Mouse (Mus musculus) adrenal gland, postnatal 25 days (tissue): Measurements from ENCODE around the gene Gnai2. TPM values are rescaled to one million over a fixed set of nuclear protein-coding genes. Genes with fewer than 3 reads are reported as not detected.

Source experiments
- DNase-seq: peaks from one replicate; pipeline ENCODE4 v3.0.0; 2021; ENCODE audit warnings: mixed read lengths
- long read RNA-seq: library from polyadenylated mRNA; stranded (forward); transcript quantifications from one replicate; pipeline ENCODE4 v2.0.0, GENCODE M21; 2021
- total RNA-seq: library from RNA; stranded (reverse); gene quantifications from 2 replicates; pipeline ENCODE4 v1.2.3, GENCODE M21; 2021

Gnai2 gene
- total RNA-seq = 202 and 238 TPM in 2 replicates
- long read RNA-seq, transcript Gnai2-202 (9 exons, 1,777 nt) = minor isoform, 35 of 225 reads
- long read RNA-seq, transcript Gnai2-206 (2 exons, 595 nt) = minor isoform, 12 of 225 reads
- long read RNA-seq, transcript Gnai2-201 (9 exons, 2,215 nt) = major isoform, 136 of 225 reads
- long read RNA-seq, partial matches to known transcripts = 30 of 225 reads
- long read RNA-seq, other reads (novel, unspliced or antisense) = 12 of 225 reads

DNA sequence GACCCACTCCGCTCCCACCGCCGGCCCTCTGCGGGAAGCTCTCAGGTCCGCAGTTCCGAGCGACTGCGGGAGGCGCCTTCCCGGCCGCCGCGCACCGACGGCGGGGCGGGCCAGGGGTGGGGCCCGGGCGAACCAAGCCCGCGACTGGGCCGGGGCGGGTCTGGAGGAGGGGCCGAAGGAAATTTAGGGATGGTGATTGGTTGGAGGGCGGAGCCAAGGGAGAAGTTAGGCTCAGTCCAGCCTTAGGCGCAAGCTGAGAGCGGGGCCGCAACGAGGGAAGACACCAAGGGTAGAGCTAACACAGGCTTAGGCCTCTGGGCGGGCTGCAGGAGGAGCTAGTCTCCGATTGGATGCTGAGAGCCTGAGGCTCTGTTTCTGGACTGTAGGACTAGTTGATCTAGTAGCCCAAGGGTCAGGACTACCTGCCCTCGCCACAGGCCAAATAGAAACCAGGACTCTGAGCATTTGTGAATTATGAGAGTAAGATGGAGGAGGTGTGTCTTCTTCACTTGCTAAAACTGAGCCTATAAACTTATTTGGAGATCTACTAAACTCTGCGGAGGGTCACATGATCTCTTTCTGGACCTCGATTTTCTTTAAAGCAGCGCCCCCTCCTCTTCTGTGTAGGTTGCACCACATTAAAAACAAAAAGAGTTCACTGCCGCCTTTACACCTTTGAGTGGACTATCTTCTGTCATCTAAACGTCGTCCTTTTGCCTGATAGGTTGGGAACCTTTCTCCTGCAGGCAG is at the start of gene Gnai2:
Gnai2 (minus strand) TSS at position 89 of the 750 bp plus-strand sequence.
- peak; percentile 96 for DNase-seq

DNA sequence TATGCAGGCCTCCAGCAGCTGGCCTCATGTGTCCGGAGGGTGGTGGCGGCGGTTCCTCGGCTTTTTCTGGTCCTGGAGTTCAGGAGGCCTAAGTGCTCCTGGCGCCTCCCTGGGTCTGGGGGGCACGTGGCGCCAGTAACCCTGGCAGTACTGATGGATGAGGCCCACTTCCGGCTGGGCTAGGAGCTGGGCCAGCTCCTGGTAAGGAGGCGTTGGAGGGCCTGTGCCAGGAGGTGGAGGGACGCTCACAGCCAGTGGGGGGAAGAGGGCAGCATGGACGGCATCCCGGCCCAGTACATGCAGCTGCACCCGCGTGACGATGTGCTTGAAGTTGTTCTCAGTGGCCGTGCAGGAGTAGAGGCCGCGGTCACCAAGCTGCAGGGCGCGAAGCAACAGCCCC is 47.2 kb upstream of the Gnai2 start:
- no peak for DNase-seq

DNA sequence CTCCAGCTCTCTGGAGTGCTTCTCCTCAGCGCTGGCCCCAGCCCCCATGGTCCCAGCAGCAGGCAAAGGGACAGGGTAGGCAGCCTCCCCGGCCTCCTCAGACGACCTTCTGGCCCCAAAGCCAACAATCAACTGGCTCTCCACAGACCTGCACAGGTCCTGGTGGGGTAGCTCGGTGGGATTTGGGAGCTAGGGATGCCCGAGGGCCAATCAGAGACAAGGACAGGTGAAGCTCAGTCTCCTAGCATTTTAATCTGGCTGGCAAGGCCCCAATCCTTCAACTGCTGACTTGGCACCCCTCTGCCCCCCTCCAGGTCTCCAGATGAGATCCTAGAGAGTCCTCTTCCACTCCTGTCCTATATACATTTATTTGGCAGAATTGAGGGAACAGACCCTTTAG is 44.3 kb upstream of the Gnai2 start, which contains the start of gene Gnat1:
Gnat1 (minus strand) TSS at position 212 of the 400 bp plus-strand sequence.
- no peak for DNase-seq

DNA sequence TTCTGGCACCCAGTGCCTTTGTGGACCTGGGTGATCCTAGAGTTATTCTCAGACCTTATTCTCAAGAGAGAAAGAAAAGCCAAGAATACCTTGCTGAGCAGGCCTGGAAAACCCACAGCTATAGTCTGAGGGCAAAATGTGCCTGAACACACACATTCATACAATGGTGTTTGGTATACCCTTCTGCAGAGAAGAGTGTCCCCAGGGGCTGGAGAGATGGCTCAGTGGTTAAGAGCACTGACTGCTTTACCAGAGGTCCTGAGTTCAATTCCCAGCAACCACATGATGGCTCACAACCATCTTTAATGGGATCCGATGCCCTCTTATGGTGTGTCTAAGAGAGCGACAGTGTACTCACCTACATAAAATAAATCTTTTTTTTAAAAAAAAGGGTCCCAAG is 43.7 kb upstream of the Gnai2 start:
- DNase-seq = no peak

DNA sequence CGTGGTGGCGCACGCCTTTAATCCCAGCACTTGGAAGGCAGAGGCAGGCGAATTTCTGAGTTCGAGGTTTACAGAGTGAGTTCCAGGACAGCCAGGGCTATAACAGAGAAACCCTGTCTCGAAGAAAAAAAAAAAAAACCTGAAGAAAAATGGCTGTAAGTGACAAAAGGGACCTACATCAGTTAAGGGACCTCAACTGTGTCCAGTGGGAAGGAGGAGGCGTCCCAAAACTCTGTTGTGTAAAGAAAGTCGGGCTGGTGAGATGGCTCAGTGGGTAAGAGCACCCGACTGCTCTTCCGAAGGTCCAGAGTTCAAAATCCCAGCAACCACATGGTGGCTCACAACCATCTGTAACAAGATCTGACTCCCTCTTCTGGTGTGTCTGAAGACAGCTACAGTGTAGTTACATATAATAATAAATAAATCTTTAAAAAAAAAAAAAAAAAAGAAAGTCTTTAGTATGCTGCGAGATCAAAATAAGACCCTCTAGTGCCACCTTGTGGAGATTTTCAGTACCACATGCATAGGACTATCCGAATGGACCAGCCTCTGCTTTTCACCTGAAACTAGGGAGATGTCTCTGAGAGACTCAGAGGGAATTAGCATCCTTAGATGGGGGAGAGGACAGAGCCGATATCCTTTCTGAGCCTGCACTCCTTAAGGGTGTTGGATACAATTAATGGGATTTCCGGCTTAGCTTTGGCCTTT is 42.8 kb upstream of the Gnai2 start:
- peak; percentile 39 for DNase-seq

DNA sequence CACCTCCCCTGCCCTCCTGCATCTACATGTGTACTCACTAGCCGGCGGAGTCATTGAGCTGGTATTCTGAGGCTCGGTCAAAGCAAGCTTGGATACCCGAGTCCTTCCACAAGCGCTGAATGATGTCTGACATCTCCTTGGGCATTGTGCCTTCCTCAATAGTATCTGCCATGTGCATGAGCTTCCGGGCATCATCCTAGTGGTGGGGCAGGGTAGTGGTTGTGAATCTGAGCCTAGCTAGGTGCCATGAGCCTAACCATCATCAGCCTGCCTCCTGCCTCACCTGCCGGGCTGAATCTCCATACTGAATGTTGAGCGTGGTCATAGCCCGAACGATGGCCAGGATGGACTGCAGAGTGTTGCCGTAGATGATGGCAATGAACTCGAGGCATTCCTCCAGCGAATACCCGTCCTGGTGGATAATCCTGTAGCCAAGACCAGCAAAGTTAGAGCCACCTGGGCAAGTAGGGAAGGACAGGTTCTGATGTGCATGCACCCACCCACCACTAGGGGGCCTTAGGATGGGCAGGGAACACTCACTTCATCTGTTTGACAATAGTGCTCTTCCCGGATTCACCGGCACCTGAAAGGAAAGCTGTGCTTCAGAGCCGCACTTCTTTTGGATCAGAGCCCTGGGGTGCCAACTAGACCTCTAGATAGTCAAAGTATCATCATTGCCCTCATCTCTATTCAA is 42.1 kb upstream of the Gnai2 start:
- peak; percentile 43 for DNase-seq

DNA sequence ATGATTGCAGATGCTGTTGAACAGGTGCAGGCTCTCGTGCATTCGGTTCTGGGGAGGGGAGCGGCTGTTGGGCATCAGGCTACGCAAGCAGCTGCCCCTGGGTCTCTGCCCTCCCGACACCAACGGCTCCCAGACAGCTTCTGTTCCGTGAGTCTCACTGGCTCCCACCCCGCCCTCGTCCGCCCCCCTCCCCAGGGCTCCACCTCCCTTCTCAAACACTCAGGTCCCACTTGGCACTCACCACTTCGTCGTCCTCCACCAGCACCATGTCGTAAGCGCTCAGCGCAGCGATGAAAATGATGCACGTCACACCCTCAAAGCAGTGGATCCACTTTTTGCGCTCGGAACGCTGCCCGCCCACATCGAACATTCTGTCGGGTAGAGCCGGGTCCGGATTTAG is 41.1 kb upstream of the Gnai2 start:
- no peak for DNase-seq

DNA sequence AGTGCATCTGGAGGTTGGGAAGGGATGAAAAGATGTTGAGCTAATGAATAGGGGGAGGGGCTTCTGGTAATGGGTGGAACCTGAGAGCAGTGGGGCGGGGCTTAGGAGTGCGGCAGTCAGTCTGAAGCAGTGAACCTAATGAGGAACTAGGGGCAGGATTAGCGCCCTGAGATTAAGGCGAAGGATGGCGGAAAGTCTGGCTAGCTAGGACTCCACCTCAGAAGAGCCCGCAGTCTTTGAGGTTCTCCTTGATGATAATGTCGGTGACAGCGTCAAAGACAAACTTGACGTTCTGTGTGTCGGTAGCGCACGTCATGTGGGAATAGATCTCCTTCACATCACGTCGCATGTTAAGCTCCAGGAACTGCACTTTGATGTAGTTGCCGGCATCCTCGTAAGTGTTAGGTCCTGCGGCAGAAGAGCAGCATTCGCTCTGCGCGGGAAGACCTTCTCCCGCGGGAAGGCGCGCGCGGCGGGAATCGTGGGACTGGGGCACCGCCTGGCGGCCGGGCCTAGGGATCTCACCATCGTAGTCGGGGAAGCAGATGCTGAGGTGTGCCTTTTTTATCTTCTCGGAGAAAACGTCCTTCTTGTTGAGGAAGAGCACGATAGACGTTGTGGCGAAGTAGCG is 40.6 kb upstream of the Gnai2 start:
- DNase-seq = peak; percentile 81

DNA sequence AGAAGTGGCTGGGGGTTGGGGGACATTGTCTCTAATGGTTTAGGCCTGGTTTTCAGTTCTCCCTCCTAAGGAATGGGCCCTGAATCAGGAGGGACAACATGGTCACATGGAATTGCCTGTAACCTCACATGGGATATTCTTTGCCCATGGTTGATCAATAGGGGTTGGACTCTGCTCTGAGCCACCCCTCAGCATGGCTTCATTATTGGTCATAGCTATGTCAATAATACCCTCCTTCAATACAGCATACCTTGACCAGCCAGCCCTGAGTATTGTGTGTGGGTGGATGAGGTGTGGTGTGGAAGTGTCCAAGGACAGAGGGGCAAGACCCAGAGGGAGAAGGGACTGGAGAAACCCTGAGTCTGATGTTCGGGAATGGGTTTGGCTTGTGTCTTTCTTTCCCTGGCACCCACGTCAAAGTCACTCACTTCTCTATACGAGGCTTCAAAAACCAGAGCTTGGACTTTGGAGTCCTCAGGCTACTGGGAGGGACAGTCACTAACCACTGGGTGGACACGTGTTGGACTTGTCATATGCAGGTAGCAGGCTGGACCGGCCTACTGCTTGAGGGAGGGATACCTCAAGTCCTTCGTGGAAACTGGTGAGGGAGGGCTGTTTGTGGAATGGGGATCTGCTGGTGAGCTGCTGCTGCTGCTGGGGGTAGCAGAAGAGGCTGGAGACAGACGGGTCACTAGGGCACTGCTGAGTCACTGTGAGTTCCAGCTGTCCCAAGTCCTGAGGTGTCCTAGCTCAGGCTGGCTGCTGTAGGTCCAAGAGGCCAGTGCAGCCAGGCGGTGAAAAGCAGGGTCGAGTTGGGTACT is 39.7 kb upstream of the Gnai2 start:
- DNase-seq = no peak

DNA sequence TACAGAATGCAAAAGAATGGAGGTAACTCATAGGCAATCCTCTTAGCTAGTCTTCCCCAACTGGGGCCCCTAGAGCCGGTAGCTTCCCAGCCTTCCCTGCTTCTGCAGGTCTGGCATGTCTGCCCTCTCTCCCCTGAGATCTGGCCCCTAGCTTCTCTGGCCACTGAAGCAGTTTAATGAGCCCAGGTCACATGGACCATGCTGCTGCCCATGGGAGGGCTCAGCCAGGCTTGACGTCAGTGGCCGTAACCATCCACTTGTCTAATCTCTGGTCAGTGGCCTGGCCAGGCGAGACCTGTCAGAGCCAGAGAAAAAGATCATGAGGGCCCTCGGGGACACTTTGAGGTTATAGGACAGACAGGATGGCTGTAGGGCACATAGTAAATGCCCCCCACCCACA is 35.1 kb upstream of the Gnai2 start:
- DNase-seq = no peak

DNA sequence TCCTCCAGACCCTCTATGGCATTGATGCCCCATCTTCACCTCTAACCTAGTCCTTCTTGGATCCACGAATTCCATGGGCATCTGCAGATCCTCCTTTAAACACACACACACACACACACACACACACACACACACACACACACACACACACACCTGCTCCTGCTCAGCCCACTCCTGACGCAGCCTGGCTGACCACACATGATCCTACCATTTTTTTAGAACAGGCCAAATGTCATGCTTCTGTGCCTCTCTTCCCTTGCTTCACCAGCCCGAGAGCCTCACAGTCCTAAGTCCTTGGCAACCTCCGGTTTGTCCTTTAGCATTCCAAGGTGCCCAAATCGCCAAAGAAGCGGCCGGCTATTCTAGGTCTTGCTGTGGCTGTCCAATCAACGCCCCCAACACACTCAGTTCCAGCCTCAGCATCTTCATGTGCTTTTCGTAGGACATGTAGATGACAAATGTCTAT is 34.3 kb upstream of the Gnai2 start, which contains the start of gene Slc38a3:
Slc38a3 (minus strand) TSS at position 51 of the 466 bp plus-strand sequence.
- DNase-seq = no peak

DNA sequence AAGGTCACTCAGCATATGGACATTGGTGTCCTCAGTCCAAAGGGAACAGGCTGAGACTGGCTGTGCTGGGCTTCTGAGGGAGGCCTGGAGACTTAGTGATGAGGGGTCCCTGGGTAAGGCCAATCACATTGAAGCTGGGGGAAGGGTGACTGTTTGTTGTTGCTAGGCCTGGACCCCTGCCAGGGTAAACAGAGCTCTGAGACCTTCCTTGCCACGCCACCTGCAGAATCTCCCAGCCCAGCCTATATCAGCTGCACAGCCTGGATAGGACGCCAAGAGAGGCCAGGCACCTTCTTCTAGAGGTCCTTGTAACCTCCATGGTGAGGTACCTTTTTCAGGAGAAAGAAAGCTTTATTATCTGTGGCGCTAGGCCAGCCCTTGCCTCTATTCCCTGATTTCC is 33.7 kb upstream of the Gnai2 start:
- no peak for DNase-seq

DNA sequence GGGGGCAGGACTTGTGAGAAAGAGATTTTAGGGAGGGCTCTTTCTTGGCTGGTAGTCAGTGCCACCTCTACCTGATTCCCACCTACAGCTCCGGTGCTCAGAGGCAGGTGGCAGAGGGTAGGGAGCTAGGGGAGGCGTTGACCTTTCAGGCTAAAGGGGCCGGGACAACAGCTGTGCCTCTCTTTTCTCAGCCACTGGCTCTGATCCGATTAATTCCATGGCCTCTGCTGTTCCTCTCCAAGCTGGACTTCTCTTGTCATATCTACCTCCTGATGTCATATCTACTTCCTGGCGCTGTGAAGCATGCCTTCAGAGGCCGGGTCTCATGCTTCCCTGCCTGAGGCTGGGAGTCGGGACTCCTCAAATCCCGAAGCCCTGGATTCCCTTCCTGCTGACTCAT is 32.8 kb upstream of the Gnai2 start:
- no peak for DNase-seq

DNA sequence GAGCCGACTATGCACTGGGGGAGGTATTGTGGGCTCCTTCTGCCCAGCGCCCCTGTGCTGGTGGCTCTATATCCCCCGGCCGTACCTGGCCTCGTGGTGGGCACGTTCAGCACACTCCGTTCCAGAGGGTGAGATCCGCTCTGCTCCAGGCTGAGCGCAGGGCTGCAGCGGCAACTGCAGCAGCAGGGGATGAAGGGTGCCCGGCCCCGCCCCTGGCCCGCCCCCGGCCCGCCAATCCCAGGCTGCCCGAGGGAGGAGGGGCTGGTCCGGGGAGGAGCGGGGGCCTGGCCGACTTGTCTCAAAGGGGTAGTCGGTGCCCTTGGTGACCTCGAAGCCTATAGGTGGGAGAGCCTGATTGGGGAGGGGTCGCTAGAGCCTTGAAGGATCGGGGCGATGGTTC is 32.1 kb upstream of the Gnai2 start:
- peak; percentile 37 for DNase-seq

DNA sequence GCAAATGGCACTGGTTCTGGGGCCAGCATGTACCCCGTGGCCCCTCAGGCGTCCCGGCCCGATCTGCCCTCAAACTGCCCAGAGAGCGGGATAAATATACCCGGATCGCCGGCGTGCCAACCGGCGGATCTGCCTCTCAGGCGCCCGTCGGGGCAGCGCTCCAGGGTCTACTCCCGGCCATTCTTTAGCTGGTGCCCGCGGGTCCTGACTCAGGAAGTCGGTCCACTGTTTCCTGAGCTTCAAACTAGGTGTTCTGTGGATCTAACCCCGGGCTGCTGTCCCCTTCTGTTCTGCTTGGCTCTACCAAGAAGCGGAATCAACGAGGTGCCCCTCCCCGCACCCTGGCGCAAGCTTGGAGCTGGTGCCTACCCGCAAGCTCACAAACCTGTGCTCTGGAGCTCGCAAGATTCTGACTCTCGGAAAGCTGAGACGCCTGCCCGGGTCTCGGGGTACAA is 31.6 kb upstream of the Gnai2 start:
- no peak for DNase-seq

DNA sequence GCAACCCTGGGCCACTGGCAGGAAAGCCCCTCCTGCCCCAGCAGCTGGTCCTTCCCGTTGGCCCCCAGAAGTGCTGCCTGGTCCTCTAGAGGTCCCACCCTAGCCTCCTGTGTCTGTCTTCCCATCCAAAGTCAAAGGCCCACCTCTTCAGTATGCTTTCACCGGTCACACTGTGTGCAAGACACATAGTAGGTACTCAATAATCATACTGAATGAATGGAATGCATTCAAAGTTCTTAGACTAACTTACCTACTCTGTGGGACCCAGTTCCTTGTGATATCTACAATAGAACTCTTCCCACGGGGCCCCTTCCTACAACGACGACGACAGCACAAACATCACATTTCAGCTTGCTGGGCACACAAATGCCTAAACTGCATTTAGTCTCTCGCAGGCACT is 30.1 kb upstream of the Gnai2 start:
- DNase-seq = no peak

DNA sequence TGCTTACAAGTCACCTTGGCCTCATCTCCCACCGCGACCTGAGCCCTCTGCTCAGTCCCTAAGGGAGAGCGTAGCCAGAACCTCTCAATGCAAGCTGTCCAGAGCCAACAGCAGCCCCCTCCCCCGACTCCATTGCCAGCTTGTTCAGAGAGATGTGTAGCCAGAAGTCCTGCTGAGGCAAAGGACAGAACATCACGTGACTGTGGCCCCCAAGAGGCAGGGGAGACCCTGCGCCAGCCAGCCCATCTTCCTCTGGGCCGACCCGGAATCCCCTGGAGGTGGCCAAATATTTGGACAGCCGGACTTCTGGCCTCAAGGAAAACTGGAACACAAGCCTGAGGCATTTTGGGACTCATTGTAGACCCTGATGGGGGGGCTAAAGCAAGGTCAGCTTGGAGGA is 28.4 kb upstream of the Gnai2 start:
- DNase-seq = no peak

DNA sequence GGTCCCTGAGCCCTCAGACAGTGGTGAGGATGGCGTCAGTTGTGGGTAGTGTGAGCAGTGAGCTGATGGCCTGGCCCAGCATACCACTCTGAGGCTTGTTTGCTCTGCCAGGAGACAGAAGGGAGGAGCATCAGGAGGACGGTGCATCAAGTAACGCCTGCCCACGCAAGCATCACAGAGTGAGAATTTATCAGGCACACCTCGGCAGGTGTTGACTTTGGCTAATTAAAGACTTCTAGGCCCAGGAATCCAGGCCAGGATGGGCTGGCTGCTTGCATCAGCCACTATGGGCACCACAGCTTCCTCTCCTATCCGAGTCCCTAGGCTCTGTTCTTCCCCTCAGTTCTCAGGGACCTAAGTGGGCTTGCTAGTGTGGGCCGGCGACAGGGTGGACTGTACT is 27.2 kb upstream of the Gnai2 start:
- no peak for DNase-seq

DNA sequence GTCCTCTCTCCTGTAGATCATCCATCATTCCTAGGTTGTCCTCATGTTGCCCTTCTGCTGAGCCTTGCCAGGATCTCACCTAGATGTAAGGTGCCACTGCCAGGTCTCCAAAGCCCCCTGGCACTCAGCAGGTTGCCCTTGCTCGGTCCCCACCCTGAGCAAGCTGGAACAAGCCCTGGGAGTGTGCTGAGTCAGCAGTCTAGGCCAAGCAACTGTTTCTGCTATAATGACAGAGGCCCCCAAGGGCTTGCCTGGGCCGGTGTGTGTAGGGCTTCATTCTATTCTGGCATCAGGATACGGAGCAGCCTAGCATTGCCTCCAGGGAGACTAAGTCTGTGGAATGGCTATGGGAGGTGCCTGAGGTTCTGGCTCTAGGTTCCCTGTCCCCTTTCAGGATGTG is 25.6 kb upstream of the Gnai2 start:
- DNase-seq = no peak

DNA sequence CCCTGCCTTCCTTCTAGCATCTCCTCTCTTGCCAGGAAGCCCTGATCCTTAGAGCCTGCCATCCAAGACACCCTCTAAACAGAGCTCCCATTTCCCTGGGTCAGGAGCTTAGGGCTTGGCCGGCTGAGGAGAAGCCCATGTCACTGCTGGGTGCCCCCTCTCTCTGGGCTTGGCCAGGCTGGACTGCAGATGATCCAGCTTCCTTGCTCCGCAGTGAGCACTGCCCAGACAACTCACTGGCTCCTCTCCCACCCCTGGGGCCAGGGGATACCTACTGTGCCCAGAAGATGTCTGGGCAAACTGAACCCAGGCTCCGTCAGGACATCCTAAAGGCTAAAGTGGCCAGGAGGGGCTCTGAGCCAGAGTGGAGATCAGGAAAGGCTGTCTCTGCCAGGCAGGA is 24.8 kb upstream of the Gnai2 start:
- no peak for DNase-seq

DNA sequence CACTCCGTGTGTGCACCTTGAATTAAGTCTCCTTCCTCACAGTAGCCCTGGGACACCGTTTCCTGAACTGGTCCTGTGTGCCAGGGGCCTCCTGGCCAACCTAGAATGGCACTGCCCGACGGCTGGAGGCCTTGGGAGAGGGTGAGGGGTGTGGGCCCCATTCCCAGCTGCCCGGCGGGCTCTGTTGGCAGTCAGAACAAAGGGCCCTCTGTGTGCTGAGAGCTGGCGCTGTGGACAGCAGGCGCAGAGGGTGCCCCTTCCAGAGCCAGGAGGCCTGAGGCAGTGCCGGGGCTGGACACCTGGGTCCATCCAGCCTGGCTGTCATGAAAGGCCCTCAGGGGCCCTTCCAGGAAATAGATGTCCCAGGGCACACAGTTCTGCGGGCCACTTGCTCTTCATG is 24.4 kb upstream of the Gnai2 start:
- no peak for DNase-seq
